Mouse (Mus musculus) heart, postnatal 10 days (tissue): ENCODE data around the gene Syne2. TPM values are rescaled to one million over a fixed set of nuclear protein-coding genes. Genes with fewer than 3 reads are reported as not detected.
A peak's percentile ranks its signal among the peaks of the same experiment; 100 is the strongest.

ENCODE experiments used
- DNase-seq, 2 experiments: peaks; one replicate each; pipeline ENCODE4 v3.0.0; 2021
- intact Hi-C: fragments of 180-260 bp; cut with DNase I; formaldehyde crosslinking; loops from one replicate; pipeline ENCODE4 v1.15.1; 2025
- total RNA-seq, 2 experiments: library from RNA; stranded (reverse); gene quantifications; 2 replicates each; pipeline ENCODE4 v1.2.3; 2021

Syne2 gene
- total RNA-seq, 2 experiments from 2014 or later, result 55.8 to 59.1 TPM

DNA sequence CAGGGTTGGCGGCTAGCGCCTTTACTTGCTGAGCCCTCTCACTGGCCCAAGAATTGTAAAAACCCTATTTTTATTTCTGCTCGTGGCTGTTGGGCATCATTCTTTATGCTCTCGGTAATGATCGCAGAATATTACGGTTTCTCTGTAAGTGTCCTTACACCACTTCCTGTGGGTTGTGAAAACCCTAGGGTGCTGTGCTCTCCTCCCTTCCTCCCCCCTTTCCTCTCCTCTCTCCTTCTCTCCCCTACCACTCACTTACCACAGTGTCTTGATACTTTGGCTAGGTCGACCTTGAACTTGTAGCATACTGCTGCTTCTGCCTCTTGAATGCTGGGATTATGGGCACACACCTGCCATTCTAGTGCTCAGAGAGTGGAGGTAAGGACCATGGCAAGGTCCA lies 7.5 kb downstream of the Syne2 start:
- intact Hi-C loops, result no loop called here
- no peak for DNase-seq

DNA sequence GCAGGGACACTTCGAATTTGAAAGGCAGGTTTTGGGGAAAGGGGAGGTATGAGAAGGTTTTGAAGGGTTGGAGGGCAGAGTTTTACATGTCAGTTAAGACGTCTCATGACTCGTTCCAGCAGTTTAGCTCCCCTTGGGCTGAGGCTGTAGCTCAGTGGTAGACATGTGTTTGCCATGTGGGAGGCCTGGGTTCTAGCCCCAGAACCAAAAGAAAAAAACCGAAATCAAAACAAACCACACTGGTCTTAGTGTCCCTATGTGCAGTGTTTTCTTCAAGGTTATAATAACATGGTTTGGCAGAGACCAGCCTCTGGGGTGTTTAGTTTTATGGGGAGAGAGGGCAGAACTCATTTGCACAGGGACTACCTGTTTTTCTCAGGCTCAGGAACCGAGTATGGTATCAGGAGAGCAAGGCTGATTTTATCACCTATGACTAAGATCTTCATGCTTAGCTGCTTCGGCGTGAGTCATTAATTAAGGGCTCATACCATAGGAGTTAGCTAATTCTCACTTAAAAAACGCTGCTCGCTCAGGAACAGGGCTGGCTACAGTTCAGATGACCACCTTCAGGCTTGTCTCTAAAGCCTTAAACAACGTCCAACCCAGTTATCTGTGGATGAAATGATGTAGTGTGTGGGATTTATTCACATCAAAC lies 8.9 kb downstream of the Syne2 start:
- no peak for DNase-seq
- intact Hi-C loops, result no loop called here

GRCm38 (mm10) chr12:75827751-75828150 lies 9.8 kb downstream of the Syne2 start:
- intact Hi-C loops, result no loop called here
- DNase-seq, result no peak

DNA sequence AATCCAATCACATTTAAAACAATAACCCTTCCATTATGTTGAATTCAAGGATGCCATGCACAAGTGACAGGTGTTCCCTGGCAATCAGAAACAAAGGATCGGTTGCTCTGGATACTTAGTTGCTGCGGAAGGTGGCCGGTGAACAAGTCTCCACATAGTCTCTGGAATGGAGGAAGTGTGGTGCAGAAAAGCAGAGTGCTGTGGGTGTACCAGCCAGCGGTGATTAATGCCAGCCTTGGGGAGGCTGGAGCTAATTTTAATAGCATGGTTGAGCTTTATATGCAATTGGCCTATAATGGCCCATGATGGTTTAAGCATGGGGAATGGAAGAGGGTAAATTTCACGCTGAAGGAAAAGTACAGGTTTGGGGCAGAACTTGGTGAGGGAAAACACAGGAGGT lies 11.7 kb downstream of the Syne2 start:
- intact Hi-C loops, result no loop called here
- no peak for DNase-seq

GRCm38 (mm10) chr12:75833149-75833959 lies 15.4 kb downstream of the Syne2 start:
- DNase-seq, result no peak
- intact Hi-C loops, result no loop called here

DNA sequence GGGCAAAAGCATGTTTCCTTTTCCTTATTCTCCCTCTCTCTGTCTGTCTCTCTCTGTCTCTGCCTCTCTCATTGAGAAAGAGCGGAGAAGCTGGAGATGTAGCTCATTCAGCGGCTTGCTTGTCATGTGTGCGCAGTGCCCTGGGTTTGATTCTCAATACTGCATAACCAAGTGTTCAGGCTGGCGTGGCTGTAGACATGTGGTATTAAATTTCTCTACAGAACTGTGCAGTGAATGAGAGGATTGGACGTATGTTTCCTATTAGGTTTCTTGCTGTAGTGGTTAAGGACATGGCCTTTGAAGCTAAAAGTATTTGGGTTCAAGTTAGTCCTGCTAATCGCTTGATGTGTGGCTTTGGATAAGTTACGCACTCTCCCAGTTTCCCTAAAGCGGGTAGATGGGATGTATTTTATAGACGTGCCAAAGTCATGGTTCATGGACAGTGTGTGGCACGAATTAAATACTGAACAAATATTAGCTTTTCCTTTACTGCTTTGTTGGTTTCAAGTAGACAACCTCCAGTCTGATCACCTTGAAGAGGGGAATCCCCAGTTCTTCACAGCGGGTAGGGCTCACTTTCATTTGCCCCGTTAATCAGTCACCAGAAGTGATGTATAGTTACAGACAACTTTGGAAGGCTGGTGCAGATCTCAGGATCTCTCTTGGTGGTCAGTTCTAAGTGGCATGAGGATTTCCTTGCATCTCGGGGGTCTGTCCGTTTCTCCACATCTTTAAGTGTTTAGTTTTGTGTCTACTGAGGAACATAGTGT lies 16.2 kb downstream of the Syne2 start:
- DNase-seq, result no peak
- intact Hi-C loops, result no loop called here

DNA sequence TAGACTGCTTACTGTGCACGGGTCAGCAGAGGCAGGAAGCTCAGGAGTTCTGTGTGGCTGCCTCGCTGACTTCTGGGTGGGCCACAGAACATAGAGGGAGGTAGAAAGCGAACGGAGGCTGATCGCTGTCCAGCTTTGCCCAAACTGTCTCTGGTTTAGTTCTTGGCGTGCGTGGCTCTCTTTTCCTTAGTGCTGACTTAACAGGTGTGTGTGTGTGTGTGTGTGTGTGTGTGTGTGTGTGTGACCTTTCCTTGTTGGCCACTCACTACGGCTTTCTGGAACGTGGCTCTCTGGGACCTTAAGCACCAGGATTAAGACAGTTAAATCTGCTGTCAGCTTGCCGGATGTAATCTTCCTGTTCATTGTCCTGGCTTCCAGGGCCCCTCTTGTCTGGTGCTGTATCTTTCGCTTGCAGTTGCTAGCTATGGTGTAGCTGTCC lies 18.6 kb downstream of the Syne2 start:
- intact Hi-C loops, result loop anchor here (2.0 kb wide), 1 partner anchor 18 kb away; the partner anchor contains the start of gene Syne2
- peak; percentile 41 to 56 for DNase-seq

DNA sequence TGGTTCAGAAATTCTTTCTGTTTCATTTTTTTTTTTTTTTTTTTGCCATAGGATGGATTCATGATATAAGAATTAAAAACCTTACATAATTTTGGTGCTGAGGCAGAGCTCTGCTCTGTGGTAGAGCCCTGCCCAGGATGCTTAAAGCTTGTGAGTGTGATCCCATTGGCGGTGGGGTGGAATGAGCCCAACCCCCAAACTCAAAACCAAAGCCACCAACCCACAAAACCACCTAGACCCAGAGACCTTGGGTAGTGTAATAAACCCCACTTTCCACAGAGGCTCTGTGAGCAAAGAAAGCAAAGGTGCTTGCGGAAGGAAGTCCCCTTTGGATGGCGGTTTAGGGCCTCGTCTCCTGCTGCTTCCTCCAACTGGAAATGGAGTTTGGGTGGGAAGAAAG lies 19.5 kb downstream of the Syne2 start:
- intact Hi-C loops, result loop anchor here (2.0 kb wide), 1 partner anchor 19 kb away; the partner anchor contains the start of gene Syne2
- no peak for DNase-seq

DNA sequence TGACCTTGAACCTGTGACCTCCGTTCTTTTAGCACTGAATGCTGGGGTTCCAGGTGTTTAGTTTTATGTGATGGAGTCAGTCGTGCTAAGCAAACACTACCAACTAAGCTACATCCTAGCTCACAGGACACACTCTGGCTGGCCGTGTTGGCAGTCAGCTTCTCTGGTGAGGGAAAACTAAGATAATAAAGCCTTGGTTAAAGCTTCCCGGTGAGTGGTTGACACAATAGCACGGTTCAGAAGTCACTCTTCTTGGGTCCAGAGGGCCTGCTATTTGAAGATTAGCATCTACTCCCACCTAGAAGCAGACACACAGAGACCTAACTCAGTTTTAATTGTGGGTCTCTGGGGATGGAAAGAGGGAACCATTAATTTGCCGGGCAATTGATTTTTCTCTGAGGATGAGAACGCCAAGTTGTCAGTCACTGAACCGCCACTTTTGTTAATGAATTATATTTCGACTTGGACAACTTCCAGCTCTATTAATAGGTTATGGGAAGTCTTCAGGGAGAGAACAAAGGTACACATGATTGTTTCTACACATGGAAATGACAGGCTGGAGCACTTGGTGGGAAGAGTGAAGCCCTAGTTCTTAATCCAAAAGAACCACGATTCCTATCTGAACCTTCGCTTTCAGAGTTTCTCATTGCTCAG lies 21.3 kb downstream of the Syne2 start:
- intact Hi-C loops, result no loop called here
- no peak for DNase-seq

GRCm38 (mm10) chr12:75841183-75841582 lies 23.2 kb downstream of the Syne2 start:
- intact Hi-C loops, result no loop called here
- no peak for DNase-seq

- intact Hi-C loops, result no loop called here
- DNase-seq, result no peak
Measured at GRCm38 (mm10) chr12:75844311-75844710, 26.4 kb downstream of the Syne2 start.

GRCm38 (mm10) chr12:75845070-75845469 lies 27.1 kb downstream of the Syne2 start:
- no peak for DNase-seq

DNA sequence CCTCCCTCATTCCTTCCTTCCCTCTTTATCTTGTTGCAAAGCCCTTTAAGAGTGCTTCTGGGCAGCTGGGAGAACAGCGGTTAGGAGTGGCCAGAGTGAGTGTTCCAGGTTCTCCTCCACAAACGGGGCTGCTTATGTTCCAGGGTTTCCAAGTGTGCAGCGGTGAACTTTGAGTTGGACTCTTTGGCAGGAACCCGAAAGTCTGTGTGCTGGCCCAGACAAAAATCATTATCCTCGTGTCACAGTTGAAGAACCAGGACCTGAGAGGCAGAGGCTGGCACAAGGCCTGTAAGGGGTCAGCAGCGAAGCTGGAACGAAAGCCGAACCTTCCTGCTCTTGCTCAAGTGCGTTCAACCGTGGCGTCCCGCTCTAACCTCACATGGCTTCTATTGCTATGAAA lies 28.6 kb downstream of the Syne2 start:
- intact Hi-C loops, result no loop called here
- no peak for DNase-seq

More at GRCm38 (mm10) chr12:75845070-75845469, 27.1 kb downstream of the Syne2 start:
- intact Hi-C loops, result no loop called here

GRCm38 (mm10) chr12:75850205-75850604 lies 32.3 kb downstream of the Syne2 start:
- no peak for DNase-seq
- intact Hi-C loops, result no loop called here

- no peak for DNase-seq
- intact Hi-C loops, result no loop called here
Measured at GRCm38 (mm10) chr12:75851481-75851880, 33.5 kb downstream of the Syne2 start.

GRCm38 (mm10) chr12:75852384-75852783 lies 34.5 kb downstream of the Syne2 start:
- intact Hi-C loops, result loop anchor here (2.0 kb wide), 1 partner anchor 34 kb away; the partner anchor contains the start of gene Syne2
- no peak for DNase-seq

DNA sequence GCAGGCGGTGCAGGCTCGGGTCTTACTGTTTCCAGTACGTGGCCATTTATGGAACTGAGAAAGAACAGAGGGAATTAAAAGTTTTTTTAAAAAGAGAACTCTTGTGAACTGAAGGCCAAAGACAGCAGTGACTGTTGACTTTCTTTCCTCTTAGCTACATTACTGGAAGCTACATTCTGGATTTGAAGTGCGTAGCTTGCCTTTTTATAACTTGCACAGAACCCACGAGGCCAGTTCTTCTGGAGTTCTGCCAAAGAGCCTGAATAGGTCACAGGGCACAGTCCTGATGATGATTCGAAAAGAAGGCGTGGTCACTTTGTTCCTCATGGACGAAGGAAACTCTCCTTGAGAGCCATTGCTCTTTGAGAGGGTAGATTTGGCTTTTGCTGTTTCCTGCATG lies 35.6 kb downstream of the Syne2 start:
- intact Hi-C loops, result loop anchor here (2.0 kb wide), 1 partner anchor 35 kb away; the partner anchor contains the start of gene Syne2
- DNase-seq, result peak; percentile 70 to 74

- peak; percentile 60 to 61 for DNase-seq
- intact Hi-C loops, result no loop called here
Measured at GRCm38 (mm10) chr12:75855051-75855453, 37.1 kb downstream of the Syne2 start.

DNA sequence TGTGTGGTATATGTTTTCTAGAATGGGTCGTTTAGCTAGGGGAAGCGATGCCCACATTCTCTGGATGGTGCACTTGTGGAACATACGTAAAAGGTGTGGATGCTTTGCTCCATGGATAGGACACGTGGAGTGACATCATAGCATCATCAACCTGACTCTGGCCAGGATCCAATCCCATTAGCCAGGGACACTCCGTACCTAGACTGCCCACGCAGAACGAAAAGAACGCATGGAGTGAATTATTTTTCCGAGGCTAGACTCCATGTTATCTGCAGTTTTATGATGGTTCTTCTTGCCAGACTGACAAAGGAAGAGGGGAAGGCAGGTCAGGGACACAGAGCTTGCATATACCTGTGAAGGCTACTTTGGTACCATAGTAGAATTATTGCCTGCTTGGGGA lies 37.7 kb downstream of the Syne2 start:
- DNase-seq, result no peak
- intact Hi-C loops, result no loop called here

- intact Hi-C loops, result no loop called here
- DNase-seq, result no peak
Measured at GRCm38 (mm10) chr12:75856096-75856868, 38.3 kb downstream of the Syne2 start.
